Mouse (Mus musculus) midbrain, embryonic 11.5 days (tissue): ENCODE measurements around the gene Capg. TPM values are rescaled to one million over a fixed set of nuclear protein-coding genes. Genes with fewer than 3 reads are reported as not detected.

ENCODE experiments used
- ATAC-seq: fragments of 200-750 bp; cut with Nextera tagmentation; 2 replicates; pipeline ENCODE4 v1.8.0; 2017; ENCODE audit warnings: moderate TSS enrichment, moderate library complexity; ENCODE audit not compliant: low FRiP score
- DNase-seq: peaks from one replicate; pipeline ENCODE4 v3.0.0; 2015; ENCODE audit warnings: low spot score; ENCODE audit errors: missing footprints
- H3K27ac ChIP-seq: fragments of 300-500 bp; sonication (generic); 2 replicates; pipeline ENCODE4 v1.5.1; 2014; ENCODE audit warnings: low read depth, low read length
- H3K27me3 ChIP-seq: fragments of 300-500 bp; sonication (generic); 2 replicates; pipeline ENCODE4 v1.6.1; 2014; ENCODE audit warnings: mild to moderate bottlenecking, low read length, moderate library complexity, mixed read lengths; ENCODE audit not compliant: control insufficient read depth, insufficient read depth
- H3K36me3 ChIP-seq: fragments of 300-500 bp; sonication (generic); 2 replicates; pipeline ENCODE4 v1.6.1; 2014; ENCODE audit warnings: mild to moderate bottlenecking, low read length, moderate library complexity, mixed read lengths; ENCODE audit not compliant: control insufficient read depth, insufficient read depth
- H3K4me1 ChIP-seq: fragments of 300-500 bp; sonication (generic); 2 replicates; pipeline ENCODE4 v1.6.1; 2014; ENCODE audit warnings: low read length; ENCODE audit not compliant: control insufficient read depth, insufficient read depth
- H3K4me2 ChIP-seq: fragments of 300-500 bp; sonication (generic); 2 replicates; pipeline ENCODE4 v1.6.1; 2014; ENCODE audit warnings: mild to moderate bottlenecking, moderate library complexity
- H3K4me3 ChIP-seq: fragments of 300-500 bp; sonication (generic); 2 replicates; pipeline ENCODE4 v1.5.1; 2014; ENCODE audit warnings: low read depth, low read length
- H3K9ac ChIP-seq: fragments of 300-500 bp; sonication (generic); 2 replicates; pipeline ENCODE4 v1.6.1; 2014; ENCODE audit warnings: low read length
- H3K9me3 ChIP-seq: fragments of 300-500 bp; sonication (generic); 2 replicates; pipeline ENCODE4 v1.6.1; 2016; ENCODE audit warnings: low read length; ENCODE audit not compliant: control insufficient read depth
- WGBS: fragments of 180-500 bp; shearing (Covaris S2); extraction: QIAGEN DNeasy Blood & Tissue Kit; methylation state at CpG from one replicate; pipeline ENCODE4 v1.1.7; 2014; 5-methylcytosine and 5-hydroxymethylcytosine counted together
- polyA plus RNA-seq: library from polyadenylated mRNA; unstranded; fragments of >200 nt; fragmentation: Nextera tagmentation; extraction: Ambion mirVana; gene quantifications from 2 replicates; pipeline ENCODE4 v1.2.1, GENCODE M21; 2014

Gene Capg
- 6.6 and 8.0 TPM in 2 replicates for polyA plus RNA-seq

GRCm38 (mm10) chr6:72544283-72544987, at the start of gene Capg:
Capg (plus strand) TSS chr6:72544391.
- 14% methylated on average over 23 of the region's 23 CpGs for WGBS
- H3K9ac ChIP-seq, result no peak within 1 kb of the TSS

GRCm38 (mm10) chr6:72498950-72499349, 45.2 kb upstream of the Capg start:
- Histone ChIP-seq H3K27ac (no peak overlapping the region), H3K4me2 (no peak overlapping the region), H3K36me3 (no peaks in the 10 kb centered on the region), H3K9me3 (no peaks in the 10 kb centered on the region), H3K27me3 (no peaks in the 10 kb centered on the region), H3K4me1 (no peaks in the 10 kb centered on the region), H3K4me3 (no peak overlapping the region), H3K9ac (no peak overlapping the region)
- ATAC-seq (no peak), DNase-seq (no peak)
- 76% methylated on average over 5 of the region's 5 CpGs for WGBS

More at GRCm38 (mm10) chr6:72544283-72544987, at the start of gene Capg:
- Histone ChIP-seq H3K4me3 (no peak within 1 kb of the TSS), H3K27ac (no peak within 1 kb of the TSS), H3K9me3 (no peaks in the 10 kb centered on the region), H3K36me3 (no peaks in the 10 kb centered on the region), H3K27me3 (no peaks in the 10 kb centered on the region), H3K4me1 (no peaks in the 10 kb centered on the region), H3K4me2 (0 out of 2 replicates have a peak within 1 kb of the TSS, but pooled peaks have one; percentile 22)
- ATAC-seq (no peak), DNase-seq (no peak)

GRCm38 (mm10) chr6:72503309-72503708, 40.9 kb upstream of the Capg start:
- no peak overlapping the region for H3K4me3 ChIP-seq
- H3K4me2 ChIP-seq, result no peak overlapping the region
- no peaks in the 10 kb centered on the region for H3K27me3 ChIP-seq
- H3K4me1 ChIP-seq, result no peaks in the 10 kb centered on the region
- ATAC-seq, result no peak
- H3K36me3 ChIP-seq, result no peaks in the 10 kb centered on the region
- H3K27ac ChIP-seq, result no peak overlapping the region
- no peak overlapping the region for H3K9ac ChIP-seq
- DNase-seq, result no peak
- no peaks in the 10 kb centered on the region for H3K9me3 ChIP-seq

GRCm38 (mm10) chr6:72503939-72504338, 40.3 kb upstream of the Capg start:
- H3K27me3 ChIP-seq, result no peaks in the 10 kb centered on the region
- WGBS, result 85% methylated on average over 2 of the region's 2 CpGs
- H3K27ac ChIP-seq, result no peak overlapping the region
- H3K4me2 ChIP-seq, result no peak overlapping the region
- ATAC-seq (no peak), DNase-seq (no peak)
- H3K4me3 ChIP-seq, result no peak overlapping the region
- H3K36me3 ChIP-seq, result no peaks in the 10 kb centered on the region
- no peaks in the 10 kb centered on the region for H3K4me1 ChIP-seq
- no peaks in the 10 kb centered on the region for H3K9me3 ChIP-seq
- H3K9ac ChIP-seq, result no peak overlapping the region

GRCm38 (mm10) chr6:72506104-72506503, 38.1 kb upstream of the Capg start:
- Histone ChIP-seq H3K4me1 (no peaks in the 10 kb centered on the region), H3K4me2 (no peak overlapping the region), H3K36me3 (no peaks in the 10 kb centered on the region), H3K27me3 (no peaks in the 10 kb centered on the region), H3K27ac (no peak overlapping the region), H3K9me3 (no peaks in the 10 kb centered on the region), H3K9ac (no peak overlapping the region), H3K4me3 (no peak overlapping the region)
- ATAC-seq, result no peak
- no peak for DNase-seq
- 72% methylated on average over 1 of the region's 1 CpGs for WGBS

- no peak for ATAC-seq
- Histone ChIP-seq H3K4me2 (no peak overlapping the region), H3K9ac (no peak overlapping the region), H3K27ac (no peak overlapping the region), H3K36me3 (no peaks in the 10 kb centered on the region), H3K9me3 (no peaks in the 10 kb centered on the region), H3K27me3 (no peaks in the 10 kb centered on the region), H3K4me3 (no peak overlapping the region), H3K4me1 (peaks cover 8% of the 10 kb centered on the region)
- 75% methylated on average over 4 of the region's 4 CpGs for WGBS
- no peak for DNase-seq
Observed at GRCm38 (mm10) chr6:72508596-72508995, 35.6 kb upstream of the Capg start.

GRCm38 (mm10) chr6:72509872-72510435, 34.2 kb upstream of the Capg start:
- Histone ChIP-seq H3K36me3 (no peaks in the 10 kb centered on the region), H3K9ac (no peak overlapping the region), H3K27me3 (no peaks in the 10 kb centered on the region), H3K4me3 (no peak overlapping the region), H3K4me2 (no peak overlapping the region), H3K27ac (no peak overlapping the region), H3K9me3 (no peaks in the 10 kb centered on the region), H3K4me1 (peaks cover 8% of the 10 kb centered on the region)
- DNase-seq, result no peak
- ATAC-seq, result no peak
- WGBS, result 88% methylated on average over 2 of the region's 2 CpGs

GRCm38 (mm10) chr6:72510686-72511421, 33.3 kb upstream of the Capg start:
- ATAC-seq (no peak), DNase-seq (no peak)
- H3K9me3 ChIP-seq, result no peaks in the 10 kb centered on the region
- WGBS, result 72% methylated on average over 6 of the region's 6 CpGs
- no peaks in the 10 kb centered on the region for H3K36me3 ChIP-seq
- H3K27me3 ChIP-seq, result no peaks in the 10 kb centered on the region
- no peak overlapping the region for H3K9ac ChIP-seq
- peaks cover 8% of the 10 kb centered on the region for H3K4me1 ChIP-seq
- H3K4me2 ChIP-seq, result no peak overlapping the region
- H3K4me3 ChIP-seq, result no peak overlapping the region
- H3K27ac ChIP-seq, result no peak overlapping the region
